Mouse (Mus musculus) heart, postnatal 0 days (tissue): ENCODE measurements around the gene Skap2. TPM values are rescaled to one million over a fixed set of nuclear protein-coding genes. Genes with fewer than 3 reads are reported as not detected.
A peak's percentile ranks its signal among the peaks of the same experiment; 100 is the strongest.

ENCODE experiments used
- ATAC-seq: fragments of 200-750 bp; cut with Nextera tagmentation; 2 replicates; pipeline ENCODE4 v1.8.0; 2017; ENCODE audit warnings: low read depth, moderate number of reproducible peaks, moderate library complexity; ENCODE audit not compliant: insufficient read depth
- DNase-seq: peaks from one replicate; pipeline ENCODE4 v3.0.0-alpha.2; 2016; ENCODE audit warnings: low spot score
- H3K27ac ChIP-seq: fragments of 300-500 bp; sonication (generic); 2 replicates; pipeline ENCODE4 v1.5.1; 2014; ENCODE audit warnings: low read depth, mild to moderate bottlenecking
- H3K27me3 ChIP-seq: fragments of 300-500 bp; sonication (generic); 2 replicates; pipeline ENCODE4 v1.6.1; 2014; ENCODE audit warnings: low read length, mixed read lengths; ENCODE audit not compliant: control insufficient read depth, insufficient read depth
- H3K36me3 ChIP-seq: fragments of 300-500 bp; sonication (generic); replicated peaks from 2 replicates; pipeline ENCODE4 v1.6.1; 2014; ENCODE audit warnings: low read length, mixed read lengths; ENCODE audit not compliant: control insufficient read depth, insufficient read depth
- H3K4me1 ChIP-seq: fragments of 300-500 bp; sonication (generic); 2 replicates; pipeline ENCODE4 v1.6.1; 2014; ENCODE audit warnings: antibody characterized with exemption; ENCODE audit not compliant: control insufficient read depth, insufficient read depth
- H3K4me2 ChIP-seq: fragments of 300-500 bp; sonication (generic); 2 replicates; pipeline ENCODE4 v1.6.1; 2014; ENCODE audit warnings: low read depth, mild to moderate bottlenecking, low read length, moderate library complexity
- H3K4me3 ChIP-seq: fragments of 300-500 bp; sonication (generic); 2 replicates; pipeline ENCODE4 v1.5.1; 2014; ENCODE audit warnings: low read depth, low read length
- H3K9ac ChIP-seq: fragments of 300-500 bp; sonication (generic); replicated peaks from 2 replicates; pipeline ENCODE4 v1.6.1; 2014; ENCODE audit warnings: low read depth, low read length, mixed read lengths
- H3K9me3 ChIP-seq: fragments of 300-500 bp; sonication (generic); replicated peaks from 2 replicates; pipeline ENCODE4 v1.6.1; 2016; ENCODE audit warnings: low read length; ENCODE audit not compliant: control insufficient read depth
- CTCF ChIP-seq: IDR thresholded peaks from 2 replicates; pipeline ENCODE4 v1.5.1; 2016; ENCODE audit warnings: antibody characterized with exemption, control low read depth, low read depth
- EP300 ChIP-seq: IDR thresholded peaks from 2 replicates; pipeline ENCODE4 v1.6.1; 2016; ENCODE audit warnings: antibody characterized with exemption, low read depth
- WGBS: fragments of 180-500 bp; shearing (Covaris S2); extraction: QIAGEN DNeasy Blood & Tissue Kit; methylation state at CpG from one replicate; pipeline ENCODE4 v1.1.7; 2014; 5-methylcytosine and 5-hydroxymethylcytosine counted together
- polyA plus RNA-seq: library from polyadenylated mRNA; unstranded; fragments of >200 nt; fragmentation: Nextera tagmentation; extraction: Ambion mirVana; gene quantifications from 2 replicates; pipeline ENCODE4 v1.2.1, GENCODE M21; 2015
- total RNA-seq: library from RNA; depleted of rRNA; stranded (reverse); fragments of >200 nt; gene quantifications from 2 replicates; pipeline ENCODE4 v1.2.3, GENCODE M21; 2014; ENCODE audit warnings: low replicate concordance

Skap2 gene
- total and polyA plus RNA-seq, 2 experiments from 2014 or later = 10.7 to 13.9 TPM

- H3K9me3 ChIP-seq = no peaks in the 10 kb centered on the region
- H3K36me3 ChIP-seq = no peaks in the 10 kb centered on the region
- TF ChIP-seq EP300 (no peak), CTCF (no peak)
- no peak overlapping the region for H3K4me2 ChIP-seq
- no peak overlapping the region for H3K27ac ChIP-seq
- no peak overlapping the region for H3K9ac ChIP-seq
- ATAC-seq = no peak
- 47% methylated on average over 3 of the region's 3 CpGs for WGBS
- no peak overlapping the region for H3K4me3 ChIP-seq
- DNase-seq = no peak
- no peaks in the 10 kb centered on the region for H3K27me3 ChIP-seq
- no peaks in the 10 kb centered on the region for H3K4me1 ChIP-seq
Observed at GRCm38 (mm10) chr6:51933034-51933611, 79.2 kb downstream of the Skap2 start.

GRCm38 (mm10) chr6:51927101-51927500, 85.2 kb downstream of the Skap2 start:
- no peak overlapping the region for H3K4me3 ChIP-seq
- no peak overlapping the region for H3K4me2 ChIP-seq
- WGBS = 62% methylated on average over 3 of the region's 3 CpGs
- no peaks in the 10 kb centered on the region for H3K36me3 ChIP-seq
- no peaks in the 10 kb centered on the region for H3K9me3 ChIP-seq
- no peak for DNase-seq
- H3K4me1 ChIP-seq = no peaks in the 10 kb centered on the region
- H3K9ac ChIP-seq = no peak overlapping the region
- TF ChIP-seq CTCF (no peak), EP300 (no peak)
- no peak overlapping the region for H3K27ac ChIP-seq
- no peaks in the 10 kb centered on the region for H3K27me3 ChIP-seq
- ATAC-seq = no peak

- H3K27ac ChIP-seq = no peak overlapping the region
- DNase-seq (no peak), ATAC-seq (no peak)
- 80% methylated on average over 4 of the region's 4 CpGs for WGBS
- H3K9ac ChIP-seq = no peak overlapping the region
- H3K9me3 ChIP-seq = no peaks in the 10 kb centered on the region
- no peaks in the 10 kb centered on the region for H3K36me3 ChIP-seq
- no peak overlapping the region for H3K4me2 ChIP-seq
- TF ChIP-seq CTCF = no peak
- no peak for TF ChIP-seq EP300
- H3K27me3 ChIP-seq = no peaks in the 10 kb centered on the region
- no peak overlapping the region for H3K4me3 ChIP-seq
- H3K4me1 ChIP-seq = no peaks in the 10 kb centered on the region
Observed at GRCm38 (mm10) chr6:51921831-51922230, 90.5 kb downstream of the Skap2 start.

GRCm38 (mm10) chr6:51908495-51908894, 103.9 kb downstream of the Skap2 start:
- Histone ChIP-seq H3K4me1 (peaks cover 3% of the 10 kb centered on the region; the same call in 1 of the 2 replicates), H3K36me3 (no peaks in the 10 kb centered on the region), H3K4me2 (no peak overlapping the region), H3K9ac (no peak overlapping the region), H3K4me3 (no peak overlapping the region), H3K9me3 (no peaks in the 10 kb centered on the region), H3K27me3 (no peaks in the 10 kb centered on the region), H3K27ac (no peak overlapping the region)
- no peak for ATAC-seq
- DNase-seq = no peak
- TF ChIP-seq EP300 (no peak), CTCF (no peak)

GRCm38 (mm10) chr6:51905659-51906058, 106.7 kb downstream of the Skap2 start:
- Histone ChIP-seq H3K9me3 (no peaks in the 10 kb centered on the region), H3K4me2 (no peak overlapping the region), H3K27ac (peak overlapping the region; percentile 55), H3K9ac (no peak overlapping the region), H3K36me3 (no peaks in the 10 kb centered on the region), H3K27me3 (no peaks in the 10 kb centered on the region), H3K4me1 (peaks cover 3% of the 10 kb centered on the region; the same call in 1 of the 2 replicates), H3K4me3 (no peak overlapping the region)
- WGBS = 41% methylated on average over 4 of the region's 4 CpGs
- DNase-seq = no peak
- TF ChIP-seq CTCF (no peak), EP300 (no peak)
- peak; percentile 24; the same call in 1 of the 2 replicates for ATAC-seq

- no peak overlapping the region for H3K4me3 ChIP-seq
- no peak overlapping the region for H3K27ac ChIP-seq
- ATAC-seq (no peak), DNase-seq (no peak)
- H3K9ac ChIP-seq = no peak overlapping the region
- TF ChIP-seq EP300 = no peak
- TF ChIP-seq CTCF = no peak
- 83% methylated on average over 1 of the region's 1 CpGs for WGBS
- no peaks in the 10 kb centered on the region for H3K9me3 ChIP-seq
- H3K27me3 ChIP-seq = no peaks in the 10 kb centered on the region
- H3K36me3 ChIP-seq = no peaks in the 10 kb centered on the region
- H3K4me1 ChIP-seq = peaks cover 3% of the 10 kb centered on the region; the same call in 1 of the 2 replicates
- no peak overlapping the region for H3K4me2 ChIP-seq
Observed at GRCm38 (mm10) chr6:51901544-51901943, 110.8 kb downstream of the Skap2 start.
